ENCODE assay signal across 21 mouse cellular contexts in genomic region chr17:85766556-85766955, GRCm38 (mm10).
DNase-seq lines count a peak whose midpoint lies in the region; ATAC-seq and TF ChIP-seq lines count a peak whose summit lies in the region.
"Had no signal": no experiment of that assay in that cellular context is flagged by ENCODE, and none has a peak within 500 bp of the region (broad histone marks: within the 10 kb centered on the region; RNA-seq: fewer than 3 reads in every experiment).

No protein-coding gene starts in this region.

- peaks cover 9% of the 10 kb centered on the region for H3K9me3 ChIP-seq in forebrain, embryonic 10.5 days
- no peaks in the 10 kb centered on the region for H3K9me3 ChIP-seq in forebrain, embryonic 12.5 days
- no peaks in the 10 kb centered on the region; the same call in none of the 2 replicates for H3K9me3 ChIP-seq in ES-Bruce4 (replicated peaks; ENCODE audit: control insufficient read depth, insufficient read depth, low read length, poor library complexity, severe bottlenecking)
- H3K9me3 ChIP-seq: heart, embryonic 12.5 days had no signal

- peak; percentile 34 for DNase-seq in forebrain, embryonic 10.5 days (ENCODE audit: extremely low spot score, low spot score)
- peak; percentile 52 for DNase-seq in embryo, embryonic 10.5 days (ENCODE audit: low spot score)
- peak; percentile 24 for DNase-seq in mesoderm, embryonic 11.5 days (ENCODE audit: low read depth, low spot score)
- no peak for DNase-seq in gastrocnemius, adult 8-10 months (ENCODE audit: low spot score in 2 of 2)
- no peak for DNase-seq in left cerebral cortex, postnatal 36 days (ENCODE audit: low spot score in 2 of 2)
- DNase-seq: cerebellum, adult 11 months; cerebellum, adult 9-11 months; gastrocnemius, adult 2 months; heart, adult 11 months; heart, postnatal 10 days; kidney, adult 18-20 months; lung, postnatal 4 days; right cerebral cortex, postnatal 14 days had no signal

- peak; percentile 64; the same call in 1 of the 2 replicates for TF ChIP-seq EP300 in ES-Bruce4 (IDR thresholded peaks at IDR 0.05; ENCODE audit: insufficient read depth, low read depth, low read length)

- no peaks in the 10 kb centered on the region for H3K36me3 ChIP-seq in forebrain, embryonic 10.5 days (replicated peaks)
- no peaks in the 10 kb centered on the region for H3K36me3 ChIP-seq in forebrain, embryonic 12.5 days (replicated peaks)
- no peaks in the 10 kb centered on the region for H3K36me3 ChIP-seq in ES-Bruce4 (ENCODE audit: control insufficient read depth, insufficient read depth, low read length, poor library complexity, severe bottlenecking)
- H3K36me3 ChIP-seq: heart, embryonic 12.5 days; hindbrain, embryonic 13.5 days had no signal

- no peak for TF ChIP-seq CTCF in ES-Bruce4 (IDR thresholded peaks at IDR 0.05; ENCODE audit: low read depth, low read length)

- H3K4me1 ChIP-seq in forebrain, embryonic 10.5 days: peaks cover 18% of the 10 kb centered on the region
- peaks cover 5% of the 10 kb centered on the region; the same call in 1 of the 2 replicates for H3K4me1 ChIP-seq in forebrain, embryonic 12.5 days
- no peaks in the 10 kb centered on the region for H3K4me1 ChIP-seq in ES-Bruce4 (ENCODE audit: control insufficient read depth, insufficient read depth, low read length)
- H3K4me1 ChIP-seq: forebrain, embryonic 13.5 days; heart, embryonic 12.5 days had no signal

- intact Hi-C loops in left cerebral cortex, postnatal 36 days (cut with DNase I): no loop called here

- H3K4me3 ChIP-seq in forebrain, embryonic 10.5 days: no peak overlapping the region
- H3K4me3 ChIP-seq in forebrain, embryonic 12.5 days (replicated peaks): no peak overlapping the region
- no peak overlapping the region for H3K4me3 ChIP-seq in ES-Bruce4 (ENCODE audit: low read depth, low read length)
- H3K4me3 ChIP-seq: forebrain, embryonic 13.5 days; gastrocnemius, adult 2 months; heart, embryonic 12.5 days; hindbrain, embryonic 13.5 days; left cerebral cortex, adult 2 months had no signal

- peaks cover 8% of the 10 kb centered on the region; the same call in 1 of the 2 replicates for H3K27me3 ChIP-seq in forebrain, embryonic 10.5 days (ENCODE audit: poor library complexity, severe bottlenecking)
- no peaks in the 10 kb centered on the region for H3K27me3 ChIP-seq in forebrain, embryonic 12.5 days
- H3K27me3 ChIP-seq in ES-Bruce4 (ENCODE audit: control insufficient read depth, insufficient read depth, low read length, poor library complexity, severe bottlenecking): 0 out of 2 replicates have a peak, but pooled peaks cover 3% of the 10 kb centered on the region
- H3K27me3 ChIP-seq: forebrain, embryonic 13.5 days; hindbrain, embryonic 13.5 days had no signal

- H3K27ac ChIP-seq in forebrain, embryonic 10.5 days: peak overlapping the region; percentile 67
- H3K27ac ChIP-seq in forebrain, embryonic 12.5 days: no peak overlapping the region
- no peak overlapping the region for H3K27ac ChIP-seq in ES-Bruce4 (ENCODE audit: insufficient read depth, low read length)
- H3K27ac ChIP-seq: forebrain, embryonic 13.5 days; gastrocnemius, adult 2 months; hindbrain, embryonic 13.5 days; kidney, postnatal 0 days; left cerebral cortex, adult 2 months had no signal

- H3K4me2 ChIP-seq in forebrain, embryonic 12.5 days: no peak overlapping the region
- H3K4me2 ChIP-seq: forebrain, embryonic 13.5 days; heart, embryonic 12.5 days; hindbrain, embryonic 13.5 days had no signal

- 6% methylated on average over 5 of the region's 5 CpGs for WGBS in forebrain, embryonic 10.5 days
- WGBS in forebrain, embryonic 12.5 days: 7% methylated on average over 5 of the region's 5 CpGs

- no peak overlapping the region for H3K9ac ChIP-seq in forebrain, embryonic 12.5 days
- H3K9ac ChIP-seq in ES-Bruce4 (ENCODE audit: low read depth, poor library complexity, severe bottlenecking): no peak overlapping the region
- H3K9ac ChIP-seq: forebrain, embryonic 13.5 days; heart, embryonic 12.5 days; hindbrain, embryonic 13.5 days had no signal

- no peak for ATAC-seq in forebrain, embryonic 12.5 days (ENCODE audit: low FRiP score)
- ATAC-seq in erythroid progenitor cell, adult 5-6 weeks (replicated peaks; ENCODE audit: low FRiP score, poor library complexity, severe bottlenecking): no peak
- ATAC-seq: forebrain, embryonic 13.5 days had no signal

- no peak for TF ChIP-seq POLR2A in ES-Bruce4 (IDR thresholded peaks at IDR 0.05; ENCODE audit: insufficient read depth, low read length)

Comparison
In these comparisons a context has a peak if more than half of its experiments do, and no peak if none do; other contexts are left out.
1. DNase-seq: peak in forebrain, embryonic 10.5 days (single experiment), embryo, embryonic 10.5 days (single experiment) and mesoderm, embryonic 11.5 days (single experiment); none in gastrocnemius, adult 8-10 months (0 of 2) and left cerebral cortex, postnatal 36 days (0 of 2).